Mouse (Mus musculus): ENCODE data around the gene Zcchc14. TPM values are rescaled to one million over a fixed set of nuclear protein-coding genes. Genes with fewer than 3 reads are reported as not detected.

Zcchc14 gene
- polyA plus RNA-seq (2016; fragmentation: Nextera tagmentation; extraction: Ambion mirVana), result 7.8 and 10.9 TPM in 2 replicates

- Histone ChIP-seq H3K4me3 (peak within 1 kb of the TSS; percentile 88), H3K9me3 (no peaks in the 10 kb centered on the region), H3K27ac (peak within 1 kb of the TSS; percentile 94), H3K36me3 (peaks cover 6% of the 10 kb centered on the region; the same call in 1 of the 2 replicates), H3K4me1 (peaks cover 59% of the 10 kb centered on the region), H3K27me3 (ENCODE audit: insufficient read depth, poor library complexity, severe bottlenecking) (peaks cover 8% of the 10 kb centered on the region; the same call in 1 of the 2 replicates)
- peak; percentile 99 for DNase-seq (ENCODE audit: low spot score)
- WGBS, result under 1% methylated on average over 58 of the region's 67 CpGs
Measured at GRCm38 (mm10) chr8:121652774-121653323, at the start of gene Zcchc14. Gene Zcchc14 (minus strand): TSS chr8:121652901.

GRCm38 (mm10) chr8:121699936-121700335 is 47.2 kb upstream of the Zcchc14 start:
- Histone ChIP-seq H3K27ac (no peak overlapping the region), H3K4me1 (peaks cover 20% of the 10 kb centered on the region), H3K27me3 (ENCODE audit: insufficient read depth, poor library complexity, severe bottlenecking) (peaks cover under 1% of the 10 kb centered on the region; the same call in 1 of the 2 replicates), H3K4me3 (no peak overlapping the region), H3K9me3 (no peaks in the 10 kb centered on the region), H3K36me3 (no peaks in the 10 kb centered on the region)
- no peak for DNase-seq (ENCODE audit: low spot score)
- WGBS, result 83% methylated on average over 2 of the region's 2 CpGs

GRCm38 (mm10) chr8:121698615-121699101 is 46.0 kb upstream of the Zcchc14 start:
- Histone ChIP-seq H3K4me1 (peaks cover 22% of the 10 kb centered on the region), H3K4me3 (peak overlapping the region; percentile 52), H3K27ac (peak overlapping the region; percentile 60), H3K36me3 (no peaks in the 10 kb centered on the region), H3K27me3 (ENCODE audit: insufficient read depth, poor library complexity, severe bottlenecking) (no peaks in the 10 kb centered on the region), H3K9me3 (no peaks in the 10 kb centered on the region)
- no peak for DNase-seq (ENCODE audit: low spot score)
- 9% methylated on average over 9 of the region's 9 CpGs for WGBS

GRCm38 (mm10) chr8:121697735-121698614 is 45.3 kb upstream of the Zcchc14 start:
- H3K27ac ChIP-seq, result peak overlapping the region; percentile 60
- WGBS, result 3% methylated on average over 16 of the region's 17 CpGs
- H3K36me3 ChIP-seq, result no peaks in the 10 kb centered on the region
- no peak for DNase-seq (ENCODE audit: low spot score)
- peaks cover 24% of the 10 kb centered on the region for H3K4me1 ChIP-seq
- H3K27me3 ChIP-seq (ENCODE audit: insufficient read depth, poor library complexity, severe bottlenecking), result no peaks in the 10 kb centered on the region
- no peaks in the 10 kb centered on the region for H3K9me3 ChIP-seq
- H3K4me3 ChIP-seq, result peak overlapping the region; percentile 52

GRCm38 (mm10) chr8:121695585-121696184 is 43.0 kb upstream of the Zcchc14 start:
- no peaks in the 10 kb centered on the region for H3K9me3 ChIP-seq
- no peaks in the 10 kb centered on the region for H3K36me3 ChIP-seq
- no peak overlapping the region for H3K4me3 ChIP-seq
- no peak for DNase-seq (ENCODE audit: low spot score)
- 73% methylated on average over 6 of the region's 6 CpGs for WGBS
- no peak overlapping the region for H3K27ac ChIP-seq
- H3K27me3 ChIP-seq (ENCODE audit: insufficient read depth, poor library complexity, severe bottlenecking), result no peaks in the 10 kb centered on the region
- H3K4me1 ChIP-seq, result peaks cover 24% of the 10 kb centered on the region

GRCm38 (mm10) chr8:121694453-121694852 is 41.8 kb upstream of the Zcchc14 start:
- no peak overlapping the region for H3K27ac ChIP-seq
- no peaks in the 10 kb centered on the region for H3K9me3 ChIP-seq
- H3K36me3 ChIP-seq, result no peaks in the 10 kb centered on the region
- no peak overlapping the region for H3K4me3 ChIP-seq
- whole genome bisulfite sequencing, result 55% methylated on average over 4 of the region's 4 CpGs
- no peak for DNase-seq (ENCODE audit: low spot score)
- H3K4me1 ChIP-seq, result peaks cover 24% of the 10 kb centered on the region
- no peaks in the 10 kb centered on the region for H3K27me3 ChIP-seq (ENCODE audit: insufficient read depth, poor library complexity, severe bottlenecking)

- 0 out of 2 replicates have a peak overlapping the region, but pooled peaks have one; percentile 23 for H3K27ac ChIP-seq
- no peaks in the 10 kb centered on the region for H3K9me3 ChIP-seq
- no peak for DNase-seq (ENCODE audit: low spot score)
- no peaks in the 10 kb centered on the region for H3K36me3 ChIP-seq
- peaks cover 25% of the 10 kb centered on the region for H3K4me1 ChIP-seq
- no peak overlapping the region for H3K4me3 ChIP-seq
- 32% methylated on average over 5 of the region's 5 CpGs for WGBS
- H3K27me3 ChIP-seq (ENCODE audit: insufficient read depth, poor library complexity, severe bottlenecking), result no peaks in the 10 kb centered on the region
Measured at GRCm38 (mm10) chr8:121688496-121688895, 35.8 kb upstream of the Zcchc14 start.

GRCm38 (mm10) chr8:121687455-121688161 is 34.9 kb upstream of the Zcchc14 start:
- Histone ChIP-seq H3K9me3 (no peaks in the 10 kb centered on the region), H3K27me3 (ENCODE audit: insufficient read depth, poor library complexity, severe bottlenecking) (no peaks in the 10 kb centered on the region), H3K4me3 (no peak overlapping the region), H3K36me3 (no peaks in the 10 kb centered on the region), H3K27ac (0 out of 2 replicates have a peak overlapping the region, but pooled peaks have one; percentile 37), H3K4me1 (peaks cover 25% of the 10 kb centered on the region)
- 48% methylated on average over 14 of the region's 14 CpGs for WGBS
- DNase-seq (ENCODE audit: low spot score), result no peak

GRCm38 (mm10) chr8:121685419-121685818 is 32.7 kb upstream of the Zcchc14 start:
- Histone ChIP-seq H3K36me3 (no peaks in the 10 kb centered on the region), H3K27ac (no peak overlapping the region), H3K4me3 (no peak overlapping the region), H3K9me3 (no peaks in the 10 kb centered on the region), H3K4me1 (peaks cover 25% of the 10 kb centered on the region), H3K27me3 (ENCODE audit: insufficient read depth, poor library complexity, severe bottlenecking) (0 out of 2 replicates have a peak, but pooled peaks cover 10% of the 10 kb centered on the region)
- no peak for DNase-seq (ENCODE audit: low spot score)
- 18% methylated on average over 4 of the region's 4 CpGs for WGBS

- Histone ChIP-seq H3K4me3 (no peak overlapping the region), H3K36me3 (no peaks in the 10 kb centered on the region), H3K9me3 (no peaks in the 10 kb centered on the region), H3K4me1 (peaks cover 14% of the 10 kb centered on the region), H3K27ac (no peak overlapping the region), H3K27me3 (ENCODE audit: insufficient read depth, poor library complexity, severe bottlenecking) (0 out of 2 replicates have a peak, but pooled peaks cover 10% of the 10 kb centered on the region)
- 69% methylated on average over 10 of the region's 10 CpGs for WGBS
- DNase-seq (ENCODE audit: low spot score), result no peak
Measured at GRCm38 (mm10) chr8:121683083-121683832, 30.6 kb upstream of the Zcchc14 start.

GRCm38 (mm10) chr8:121681457-121681856 is 28.8 kb upstream of the Zcchc14 start:
- Histone ChIP-seq H3K27ac (no peak overlapping the region), H3K9me3 (no peaks in the 10 kb centered on the region), H3K36me3 (no peaks in the 10 kb centered on the region), H3K27me3 (ENCODE audit: insufficient read depth, poor library complexity, severe bottlenecking) (0 out of 2 replicates have a peak, but pooled peaks cover 10% of the 10 kb centered on the region), H3K4me3 (no peak overlapping the region), H3K4me1 (no peaks in the 10 kb centered on the region)
- 41% methylated on average over 10 of the region's 10 CpGs for WGBS
- DNase-seq (ENCODE audit: low spot score), result no peak

- no peaks in the 10 kb centered on the region for H3K4me1 ChIP-seq
- no peak overlapping the region for H3K4me3 ChIP-seq
- WGBS, result 80% methylated on average over 4 of the region's 4 CpGs
- H3K9me3 ChIP-seq, result no peaks in the 10 kb centered on the region
- 0 out of 2 replicates have a peak, but pooled peaks cover 10% of the 10 kb centered on the region for H3K27me3 ChIP-seq (ENCODE audit: insufficient read depth, poor library complexity, severe bottlenecking)
- no peak for DNase-seq (ENCODE audit: low spot score)
- no peak overlapping the region for H3K27ac ChIP-seq
- no peaks in the 10 kb centered on the region for H3K36me3 ChIP-seq
Measured at GRCm38 (mm10) chr8:121680896-121681295, 28.2 kb upstream of the Zcchc14 start.
